Mouse (Mus musculus) E14TG2a.4 (cell line): Measurements from ENCODE around the gene Dscam.

ENCODE experiments used
- H3K27me3 ChIP-seq: 2 replicates; pipeline ENCODE4 v1.6.1; 2014; ENCODE audit warnings: low read length, control low read depth; ENCODE audit not compliant: insufficient read depth
- H3K36me3 ChIP-seq: 2 replicates; pipeline ENCODE4 v1.6.1; 2014; ENCODE audit warnings: low read length, control low read depth; ENCODE audit not compliant: insufficient read depth
- H3K4me1 ChIP-seq: replicated peaks from 2 replicates; pipeline ENCODE4 v1.6.1; 2014; ENCODE audit warnings: low read depth, low read length, control low read depth
- H3K4me3 ChIP-seq: replicated peaks from 2 replicates; pipeline ENCODE4 v1.5.1; 2014; ENCODE audit warnings: mild to moderate bottlenecking, low read length
- H3K9me3 ChIP-seq: 2 replicates; pipeline ENCODE4 v1.6.1; 2014; ENCODE audit warnings: low read length, control low read depth
- CTCF ChIP-seq: conservative IDR thresholded peaks from 2 replicates; pipeline ENCODE4 v1.5.1; 2014; ENCODE audit warnings: low read length
- NANOG ChIP-seq: IDR thresholded peaks from 2 replicates; pipeline ENCODE4 v1.6.1; 2014; ENCODE audit warnings: borderline replicate concordance, low read length, mixed read lengths
- POU5F1 ChIP-seq: IDR thresholded peaks from 2 replicates; pipeline ENCODE4 v1.6.1; 2014; ENCODE audit warnings: low read length, borderline replicate concordance

The Dscam gene

GRCm38 (mm10) chr16:96877271-96877670, 293.3 kb downstream of the Dscam start:
- H3K9me3 ChIP-seq: no peaks in the 10 kb centered on the region
- H3K4me3 ChIP-seq: no peak overlapping the region
- H3K36me3 ChIP-seq: no peaks in the 10 kb centered on the region
- TF ChIP-seq CTCF (no peak), POU5F1 (no peak), NANOG (no peak)
- no peaks in the 10 kb centered on the region for H3K27me3 ChIP-seq
- H3K4me1 ChIP-seq: no peaks in the 10 kb centered on the region

- H3K4me3 ChIP-seq: no peak overlapping the region
- TF ChIP-seq NANOG (no peak), CTCF (no peak)
- no peaks in the 10 kb centered on the region for H3K36me3 ChIP-seq
- no peaks in the 10 kb centered on the region for H3K9me3 ChIP-seq
- H3K4me1 ChIP-seq: peaks cover 7% of the 10 kb centered on the region
- no peaks in the 10 kb centered on the region for H3K27me3 ChIP-seq
Observed at GRCm38 (mm10) chr16:96872799-96873198, 297.8 kb downstream of the Dscam start.

- no peak for TF ChIP-seq POU5F1
- TF ChIP-seq CTCF: no peak
- no peak for TF ChIP-seq NANOG
- Histone ChIP-seq H3K27me3 (no peaks in the 10 kb centered on the region), H3K36me3 (no peaks in the 10 kb centered on the region), H3K4me3 (no peak overlapping the region), H3K9me3 (no peaks in the 10 kb centered on the region), H3K4me1 (0 out of 2 replicates have a peak, but pooled peaks cover 2% of the 10 kb centered on the region)
Observed at GRCm38 (mm10) chr16:96857571-96857970, 313.0 kb downstream of the Dscam start.

GRCm38 (mm10) chr16:96855060-96855459, 315.5 kb downstream of the Dscam start:
- no peaks in the 10 kb centered on the region for H3K27me3 ChIP-seq
- H3K9me3 ChIP-seq: no peaks in the 10 kb centered on the region
- 0 out of 2 replicates have a peak, but pooled peaks cover 2% of the 10 kb centered on the region for H3K4me1 ChIP-seq
- TF ChIP-seq CTCF (no peak; the same call in 1 of the 2 replicates), POU5F1 (no peak), NANOG (no peak)
- H3K4me3 ChIP-seq: no peak overlapping the region
- H3K36me3 ChIP-seq: no peaks in the 10 kb centered on the region

GRCm38 (mm10) chr16:96852383-96852782, 318.2 kb downstream of the Dscam start:
- TF ChIP-seq CTCF: peak; percentile 79
- TF ChIP-seq NANOG: no peak
- no peak for TF ChIP-seq POU5F1
- Histone ChIP-seq H3K9me3 (no peaks in the 10 kb centered on the region), H3K4me3 (no peak overlapping the region), H3K27me3 (no peaks in the 10 kb centered on the region), H3K4me1 (0 out of 2 replicates have a peak, but pooled peaks cover 2% of the 10 kb centered on the region), H3K36me3 (no peaks in the 10 kb centered on the region)

- TF ChIP-seq POU5F1: no peak
- no peak for TF ChIP-seq CTCF
- TF ChIP-seq NANOG: no peak
- Histone ChIP-seq H3K4me1 (peaks cover 36% of the 10 kb centered on the region), H3K36me3 (no peaks in the 10 kb centered on the region), H3K9me3 (no peaks in the 10 kb centered on the region), H3K4me3 (no peak overlapping the region), H3K27me3 (no peaks in the 10 kb centered on the region)
Observed at GRCm38 (mm10) chr16:96848916-96849315, 321.6 kb downstream of the Dscam start.

GRCm38 (mm10) chr16:96846585-96846984, 324.0 kb downstream of the Dscam start:
- Histone ChIP-seq H3K4me1 (peaks cover 36% of the 10 kb centered on the region), H3K9me3 (no peaks in the 10 kb centered on the region), H3K27me3 (no peaks in the 10 kb centered on the region), H3K36me3 (no peaks in the 10 kb centered on the region), H3K4me3 (no peak overlapping the region)
- no peak for TF ChIP-seq POU5F1
- TF ChIP-seq NANOG: no peak
- no peak for TF ChIP-seq CTCF

- Histone ChIP-seq H3K4me1 (peaks cover 36% of the 10 kb centered on the region), H3K36me3 (no peaks in the 10 kb centered on the region), H3K9me3 (no peaks in the 10 kb centered on the region), H3K4me3 (0 out of 2 replicates have a peak overlapping the region, but pooled peaks have one; percentile 39), H3K27me3 (no peaks in the 10 kb centered on the region)
- TF ChIP-seq NANOG (no peak), CTCF (no peak), POU5F1 (no peak)
Observed at GRCm38 (mm10) chr16:96846113-96846512, 324.4 kb downstream of the Dscam start.

- no peaks in the 10 kb centered on the region for H3K9me3 ChIP-seq
- peaks cover 36% of the 10 kb centered on the region for H3K4me1 ChIP-seq
- no peaks in the 10 kb centered on the region for H3K27me3 ChIP-seq
- peak; percentile 98 for TF ChIP-seq POU5F1
- TF ChIP-seq NANOG: no peak
- peak overlapping the region; percentile 39; the same call in 1 of the 2 replicates for H3K4me3 ChIP-seq
- H3K36me3 ChIP-seq: no peaks in the 10 kb centered on the region
Observed at GRCm38 (mm10) chr16:96845475-96846098, 325.0 kb downstream of the Dscam start.
